Mouse (Mus musculus) bone marrow, adult 2 months (tissue): Measurements from ENCODE around the gene Ergic1. TPM values are rescaled to one million over a fixed set of nuclear protein-coding genes. Genes with fewer than 3 reads are reported as not detected.
A peak's percentile ranks its signal among the peaks of the same experiment; 100 is the strongest.

Source experiments
- H3K27ac ChIP-seq: fragments of 200-500 bp; 2 replicates; pipeline ENCODE4 v1.5.1; 2012; ENCODE audit warnings: low read depth, mild to moderate bottlenecking, control low read depth, inconsistent platforms, low read length; ENCODE audit not compliant: control insufficient read depth, poor library complexity, insufficient read depth
- H3K4me1 ChIP-seq: fragments of 200-500 bp; 2 replicates; pipeline ENCODE4 v1.6.1; 2011; ENCODE audit warnings: low read length; ENCODE audit not compliant: control insufficient read depth, insufficient read depth
- H3K4me3 ChIP-seq: fragments of 200-500 bp; replicated peaks from 2 replicates; pipeline ENCODE3; 2011; ENCODE audit warnings: mild to moderate bottlenecking, low read depth, low read length, control low read depth; ENCODE audit not compliant: control insufficient read depth
- CTCF ChIP-seq: fragments of 200-500 bp; IDR thresholded peaks from 2 replicates; pipeline ENCODE4 v1.5.1; 2011; ENCODE audit warnings: low read length, control low read depth; ENCODE audit not compliant: control insufficient read depth, insufficient read depth
- POLR2A ChIP-seq: fragments of 200-500 bp; IDR thresholded peaks from 2 replicates; pipeline ENCODE4 v1.6.1; 2011; ENCODE audit warnings: low read depth, mild to moderate bottlenecking, control low read depth, low read length, borderline replicate concordance; ENCODE audit not compliant: control insufficient read depth
- WGBS: fragments of 180-500 bp; shearing (Covaris S2); methylation state at CpG from one replicate; pipeline ENCODE4 v1.1.7; 2018; 5-methylcytosine and 5-hydroxymethylcytosine counted together
- polyA plus RNA-seq: library from polyadenylated mRNA; stranded (reverse); fragments of >200 nt; gene quantifications from 2 replicates; pipeline ENCODE4 v1.2.4, GENCODE M21; 2011; ENCODE audit warnings: low replicate concordance; ENCODE audit not compliant: missing spikeins, insufficient read depth, insufficient read length

The Ergic1 gene
- polyA plus RNA-seq, 1 experiment = 23.4 TPM

GRCm38 (mm10) chr17:26524316-26524715 lies 37.0 kb upstream of the Ergic1 start:
- H3K4me3 ChIP-seq = no peak overlapping the region
- no peaks in the 10 kb centered on the region; the same call in 1 of the 2 replicates for H3K4me1 ChIP-seq
- TF ChIP-seq CTCF (no peak), POLR2A (no peak)
- no peak overlapping the region for H3K27ac ChIP-seq

- Histone ChIP-seq H3K4me1 (no peaks in the 10 kb centered on the region; the same call in 1 of the 2 replicates), H3K27ac (no peak overlapping the region), H3K4me3 (no peak overlapping the region)
- WGBS = 77% methylated on average over 4 of the region's 4 CpGs
- TF ChIP-seq CTCF (no peak), POLR2A (no peak)
Measured at GRCm38 (mm10) chr17:26524801-26525200, 36.5 kb upstream of the Ergic1 start.

GRCm38 (mm10) chr17:26525316-26525715 lies 36.0 kb upstream of the Ergic1 start:
- Histone ChIP-seq H3K27ac (no peak overlapping the region), H3K4me3 (no peak overlapping the region), H3K4me1 (no peaks in the 10 kb centered on the region; the same call in 1 of the 2 replicates)
- TF ChIP-seq CTCF = no peak
- no peak for TF ChIP-seq POLR2A
- WGBS = 81% methylated on average over 7 of the region's 7 CpGs

- TF ChIP-seq CTCF (no peak), POLR2A (no peak)
- 93% methylated on average over 9 of the region's 9 CpGs for WGBS
- Histone ChIP-seq H3K27ac (no peak overlapping the region), H3K4me1 (peaks cover 5% of the 10 kb centered on the region; the same call in 1 of the 2 replicates), H3K4me3 (no peak overlapping the region)
Measured at GRCm38 (mm10) chr17:26527291-26527690, 34.0 kb upstream of the Ergic1 start.

- H3K27ac ChIP-seq = no peak overlapping the region
- TF ChIP-seq POLR2A = no peak
- no peak for TF ChIP-seq CTCF
- peaks cover 10% of the 10 kb centered on the region; the same call in 1 of the 2 replicates for H3K4me1 ChIP-seq
- H3K4me3 ChIP-seq = no peak overlapping the region
- 88% methylated on average over 6 of the region's 6 CpGs for WGBS
Measured at GRCm38 (mm10) chr17:26528751-26529150, 32.5 kb upstream of the Ergic1 start.

GRCm38 (mm10) chr17:26529791-26530241 lies 31.5 kb upstream of the Ergic1 start:
- peaks cover 10% of the 10 kb centered on the region; the same call in 1 of the 2 replicates for H3K4me1 ChIP-seq
- H3K4me3 ChIP-seq = no peak overlapping the region
- TF ChIP-seq POLR2A (no peak), CTCF (no peak)
- 85% methylated on average over 5 of the region's 5 CpGs for WGBS
- no peak overlapping the region for H3K27ac ChIP-seq

- Histone ChIP-seq H3K4me1 (peaks cover 11% of the 10 kb centered on the region), H3K27ac (peak overlapping the region; percentile 49), H3K4me3 (no peak overlapping the region)
- WGBS = 73% methylated on average over 3 of the region's 3 CpGs
- TF ChIP-seq POLR2A (no peak), CTCF (no peak)
Measured at GRCm38 (mm10) chr17:26530590-26531081, 30.7 kb upstream of the Ergic1 start.

- peak overlapping the region; percentile 92 for H3K27ac ChIP-seq
- no peak overlapping the region for H3K4me3 ChIP-seq
- peaks cover 13% of the 10 kb centered on the region for H3K4me1 ChIP-seq
- no peak for TF ChIP-seq CTCF
- TF ChIP-seq POLR2A = no peak
- WGBS = 42% methylated on average over 7 of the region's 7 CpGs
Measured at GRCm38 (mm10) chr17:26531395-26532027, 29.8 kb upstream of the Ergic1 start.
